Mouse (Mus musculus) midbrain, embryonic 12.5 days (tissue): ENCODE data around the gene Dgkg. TPM values are rescaled to one million over a fixed set of nuclear protein-coding genes. Genes with fewer than 3 reads are reported as not detected.

ENCODE experiments used
- ATAC-seq: fragments of 200-750 bp; cut with Nextera tagmentation; 2 replicates; pipeline ENCODE4 v1.8.0; 2017; ENCODE audit warnings: low read depth, moderate TSS enrichment, moderate library complexity; ENCODE audit not compliant: low FRiP score
- H3K27ac ChIP-seq: fragments of 300-500 bp; sonication (generic); replicated peaks from 2 replicates; pipeline ENCODE4 v1.5.1; 2016; ENCODE audit warnings: mild to moderate bottlenecking
- H3K27me3 ChIP-seq: fragments of 300-500 bp; sonication (generic); 2 replicates; pipeline ENCODE4 v1.6.1; 2016; ENCODE audit warnings: mild to moderate bottlenecking
- H3K36me3 ChIP-seq: fragments of 300-500 bp; sonication (generic); 2 replicates; pipeline ENCODE4 v1.6.1; 2016
- H3K4me1 ChIP-seq: fragments of 300-500 bp; sonication (generic); 2 replicates; pipeline ENCODE4 v1.6.1; 2016
- H3K4me2 ChIP-seq: fragments of 300-500 bp; sonication (generic); replicated peaks from 2 replicates; pipeline ENCODE4 v1.6.1; 2016; ENCODE audit warnings: mild to moderate bottlenecking, moderate library complexity
- H3K4me3 ChIP-seq: fragments of 300-500 bp; sonication (generic); 2 replicates; pipeline ENCODE4 v1.5.1; 2016; ENCODE audit warnings: mild to moderate bottlenecking
- H3K9ac ChIP-seq: fragments of 300-500 bp; sonication (generic); replicated peaks from 2 replicates; pipeline ENCODE4 v1.6.1; 2016; ENCODE audit warnings: mild to moderate bottlenecking, moderate library complexity
- H3K9me3 ChIP-seq: fragments of 300-500 bp; sonication (generic); 2 replicates; pipeline ENCODE4 v1.6.1; 2016; ENCODE audit warnings: mild to moderate bottlenecking
- WGBS: fragments of 180-500 bp; shearing (Covaris S2); methylation state at CpG from one replicate; pipeline ENCODE4 v1.1.7; 2016; 5-methylcytosine and 5-hydroxymethylcytosine counted together
- polyA plus RNA-seq: library from polyadenylated mRNA; unstranded; fragments of >200 nt; fragmentation: Nextera tagmentation; extraction: Ambion mirVana; gene quantifications from 2 replicates; pipeline ENCODE4 v1.2.1, GENCODE M21; 2016

Dgkg gene
- polyA plus RNA-seq, 1 experiment from 2014 or later: 0.17 TPM

DNA sequence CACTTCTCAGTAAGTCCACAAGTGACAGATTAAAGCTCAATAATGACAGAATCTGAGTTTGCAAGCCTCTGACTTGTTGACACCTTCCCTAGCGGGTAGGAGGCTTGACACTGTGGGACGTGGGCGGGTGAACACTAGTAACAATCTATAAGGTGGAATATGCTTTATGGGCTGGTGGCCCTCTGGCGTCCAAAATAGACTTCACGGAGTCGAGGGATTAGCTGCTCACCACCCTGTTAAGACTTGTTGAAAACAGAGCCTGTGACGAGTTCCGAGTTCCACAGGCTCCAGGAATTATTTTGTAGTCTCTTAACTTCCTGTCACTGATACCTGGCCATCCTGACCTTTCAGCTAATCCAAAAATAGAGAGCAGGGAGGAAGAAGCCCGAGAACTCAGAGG lies 104.7 kb downstream of the Dgkg start:
- Histone ChIP-seq H3K4me3 (no peak overlapping the region), H3K27ac (no peak overlapping the region), H3K4me2 (no peak overlapping the region), H3K9me3 (no peaks in the 10 kb centered on the region), H3K4me1 (peaks cover 8% of the 10 kb centered on the region), H3K27me3 (peaks cover 57% of the 10 kb centered on the region), H3K36me3 (no peaks in the 10 kb centered on the region), H3K9ac (no peak overlapping the region)
- ATAC-seq: no peak
- WGBS: 63% methylated on average over 9 of the region's 9 CpGs

DNA sequence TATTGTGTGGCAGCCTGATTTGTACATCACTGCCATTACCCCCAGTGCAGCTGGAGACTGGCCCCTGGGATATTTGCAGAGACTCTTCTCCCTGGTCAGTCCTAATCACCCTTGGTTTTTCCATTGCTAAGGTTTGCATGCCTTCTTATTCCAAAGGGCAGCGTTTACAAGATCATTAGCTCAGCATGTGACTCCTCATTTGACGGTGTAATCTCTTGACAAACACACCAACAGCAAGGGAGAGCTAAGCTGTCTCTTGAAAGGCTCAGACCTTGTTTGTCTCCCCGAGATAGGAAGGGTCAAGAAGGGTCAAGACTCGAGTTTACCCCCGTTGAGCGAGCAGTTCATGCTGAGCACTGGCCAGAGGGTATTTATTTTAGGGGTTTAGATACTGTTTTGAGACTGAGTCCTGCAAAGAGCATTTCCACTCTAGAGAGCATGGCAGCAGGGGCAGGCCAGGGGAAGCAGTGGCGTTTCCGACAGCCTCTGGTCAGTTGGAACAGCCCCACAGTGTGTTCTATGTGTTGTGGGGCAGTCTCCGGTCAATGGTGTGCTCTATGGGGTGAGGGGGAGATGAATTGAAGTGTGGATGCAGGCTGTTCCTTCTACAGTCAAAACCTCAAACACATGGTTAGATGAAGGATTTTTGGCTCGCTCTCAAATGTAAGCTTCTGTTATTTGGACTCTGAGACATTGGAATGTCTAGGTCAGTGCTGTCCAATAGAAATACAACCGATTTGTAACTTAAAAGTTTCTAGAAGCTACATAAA lies 105.6 kb downstream of the Dgkg start:
- Histone ChIP-seq H3K4me2 (no peak overlapping the region), H3K36me3 (no peaks in the 10 kb centered on the region), H3K27ac (no peak overlapping the region), H3K9ac (no peak overlapping the region), H3K4me1 (peaks cover 8% of the 10 kb centered on the region), H3K9me3 (no peaks in the 10 kb centered on the region), H3K27me3 (peaks cover 63% of the 10 kb centered on the region), H3K4me3 (no peak overlapping the region)
- ATAC-seq: no peak
- WGBS: 14% methylated on average over 11 of the region's 11 CpGs

DNA sequence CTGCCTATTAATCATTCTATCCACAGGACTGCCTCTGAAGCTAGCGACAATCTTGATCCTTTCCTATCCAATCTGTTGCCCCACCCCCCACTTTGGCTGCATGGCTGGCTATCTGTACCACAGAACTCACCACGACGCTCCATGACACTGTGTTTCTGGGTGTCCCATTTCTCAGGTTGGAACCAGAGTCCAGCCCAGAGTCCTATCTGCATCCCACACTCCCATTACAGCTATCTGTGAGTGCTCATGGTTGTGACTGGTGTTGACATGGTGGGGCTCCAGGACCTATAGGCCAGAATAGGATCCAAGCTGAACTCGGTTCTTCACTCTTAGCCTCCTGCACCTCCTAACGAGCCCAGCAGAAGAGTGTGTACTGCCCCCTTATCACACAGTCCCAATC lies 107.7 kb downstream of the Dgkg start:
- H3K4me2 ChIP-seq: no peak overlapping the region
- no peaks in the 10 kb centered on the region for H3K9me3 ChIP-seq
- 82% methylated on average over 5 of the region's 5 CpGs for WGBS
- H3K27ac ChIP-seq: no peak overlapping the region
- H3K27me3 ChIP-seq: peaks cover 58% of the 10 kb centered on the region
- peaks cover 17% of the 10 kb centered on the region for H3K4me1 ChIP-seq
- H3K36me3 ChIP-seq: no peaks in the 10 kb centered on the region
- ATAC-seq: no peak
- no peak overlapping the region for H3K9ac ChIP-seq
- no peak overlapping the region for H3K4me3 ChIP-seq

- peak; percentile 87 for ATAC-seq
- Histone ChIP-seq H3K27ac (no peak overlapping the region), H3K27me3 (peaks cover 49% of the 10 kb centered on the region), H3K4me1 (peaks cover 17% of the 10 kb centered on the region), H3K4me2 (peak overlapping the region; percentile 66), H3K9me3 (no peaks in the 10 kb centered on the region), H3K9ac (peak overlapping the region; percentile 53), H3K36me3 (no peaks in the 10 kb centered on the region), H3K4me3 (peak overlapping the region; percentile 43)
- WGBS: 8% methylated on average over 26 of the region's 26 CpGs
Observed at GRCm38 (mm10) chr16:22548167-22549080, 108.6 kb downstream of the Dgkg start.

DNA sequence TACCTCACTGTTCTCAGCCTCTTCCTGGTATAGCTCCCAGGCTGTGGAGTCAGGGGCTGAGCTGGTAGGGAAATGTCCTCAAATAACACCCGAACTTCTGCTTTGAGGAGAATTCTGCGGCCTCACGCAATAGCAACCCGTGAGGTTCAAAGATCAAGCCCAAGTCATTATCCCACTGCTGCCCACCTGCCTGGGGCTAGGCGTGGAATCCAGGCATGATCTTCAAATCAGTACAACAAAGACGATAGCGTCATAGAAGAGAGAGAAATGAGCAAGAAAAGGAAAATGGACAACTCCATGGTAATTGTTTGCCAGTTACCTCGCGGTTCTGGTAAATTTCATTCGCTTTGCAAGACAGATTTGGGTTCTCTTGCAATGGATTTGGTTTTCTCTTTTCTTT lies 109.3 kb downstream of the Dgkg start:
- peaks cover 17% of the 10 kb centered on the region for H3K4me1 ChIP-seq
- no peaks in the 10 kb centered on the region for H3K36me3 ChIP-seq
- ATAC-seq: no peak
- no peak overlapping the region for H3K4me3 ChIP-seq
- peaks cover 45% of the 10 kb centered on the region for H3K27me3 ChIP-seq
- WGBS: 60% methylated on average over 10 of the region's 10 CpGs
- peak overlapping the region; percentile 66 for H3K4me2 ChIP-seq
- no peak overlapping the region for H3K9ac ChIP-seq
- H3K9me3 ChIP-seq: no peaks in the 10 kb centered on the region
- no peak overlapping the region for H3K27ac ChIP-seq

DNA sequence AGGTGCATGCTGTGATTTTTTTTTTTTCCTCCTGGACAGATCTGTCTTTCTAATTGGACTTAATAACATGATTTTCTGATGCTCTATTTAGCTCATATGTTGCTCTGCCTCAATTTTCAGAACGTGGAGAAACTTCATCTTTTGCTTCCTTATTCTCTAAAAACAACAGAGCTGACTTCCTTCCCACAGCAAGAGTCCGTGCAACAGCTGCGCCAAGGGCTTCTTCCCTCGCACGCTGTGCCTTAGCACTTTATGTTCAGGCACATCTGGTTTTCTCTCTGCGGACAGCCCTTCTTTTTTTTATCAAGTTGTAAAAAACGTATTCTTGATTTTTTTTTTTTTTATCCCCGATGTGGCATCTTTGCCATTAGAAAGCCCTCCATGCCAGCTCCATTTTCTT lies 111.2 kb downstream of the Dgkg start:
- 72% methylated on average over 8 of the region's 8 CpGs for WGBS
- Histone ChIP-seq H3K4me2 (no peak overlapping the region), H3K27me3 (peaks cover 31% of the 10 kb centered on the region), H3K4me3 (no peak overlapping the region), H3K9me3 (no peaks in the 10 kb centered on the region), H3K36me3 (no peaks in the 10 kb centered on the region), H3K9ac (no peak overlapping the region), H3K4me1 (peaks cover 17% of the 10 kb centered on the region), H3K27ac (no peak overlapping the region)
- ATAC-seq: no peak

DNA sequence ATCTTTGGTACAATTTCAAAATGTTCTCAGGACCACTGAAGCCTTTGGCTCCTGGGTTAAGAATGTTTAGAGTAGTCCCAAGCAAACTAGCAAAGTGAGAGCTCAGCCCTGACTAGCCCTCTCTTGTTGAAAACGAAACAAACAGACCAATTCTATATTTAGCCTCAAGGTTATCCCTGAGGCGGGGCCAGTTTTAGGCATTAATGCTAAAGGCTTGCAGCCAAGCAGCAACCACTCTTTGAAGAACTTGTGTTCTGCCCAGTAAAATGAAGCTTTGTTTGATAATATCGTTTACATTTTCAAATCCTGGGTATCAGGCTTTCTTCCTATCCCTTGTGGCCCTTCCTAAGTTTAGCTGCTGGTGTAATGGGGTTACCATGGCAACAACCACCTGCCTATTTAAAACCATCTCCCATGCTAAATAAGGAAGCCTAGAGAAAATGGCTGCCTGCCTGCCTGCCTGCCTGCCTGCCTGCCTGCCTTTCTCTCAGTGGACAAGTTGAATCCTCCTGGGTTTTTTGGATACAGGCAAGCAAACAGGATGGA lies 111.9 kb downstream of the Dgkg start:
- H3K27ac ChIP-seq: no peak overlapping the region
- H3K4me1 ChIP-seq: peaks cover 17% of the 10 kb centered on the region
- H3K4me2 ChIP-seq: no peak overlapping the region
- peaks cover 24% of the 10 kb centered on the region for H3K27me3 ChIP-seq
- ATAC-seq: no peak
- 38% methylated on average over 3 of the region's 3 CpGs for WGBS
- H3K4me3 ChIP-seq: no peak overlapping the region
- no peaks in the 10 kb centered on the region for H3K36me3 ChIP-seq
- H3K9me3 ChIP-seq: no peaks in the 10 kb centered on the region
- H3K9ac ChIP-seq: no peak overlapping the region

DNA sequence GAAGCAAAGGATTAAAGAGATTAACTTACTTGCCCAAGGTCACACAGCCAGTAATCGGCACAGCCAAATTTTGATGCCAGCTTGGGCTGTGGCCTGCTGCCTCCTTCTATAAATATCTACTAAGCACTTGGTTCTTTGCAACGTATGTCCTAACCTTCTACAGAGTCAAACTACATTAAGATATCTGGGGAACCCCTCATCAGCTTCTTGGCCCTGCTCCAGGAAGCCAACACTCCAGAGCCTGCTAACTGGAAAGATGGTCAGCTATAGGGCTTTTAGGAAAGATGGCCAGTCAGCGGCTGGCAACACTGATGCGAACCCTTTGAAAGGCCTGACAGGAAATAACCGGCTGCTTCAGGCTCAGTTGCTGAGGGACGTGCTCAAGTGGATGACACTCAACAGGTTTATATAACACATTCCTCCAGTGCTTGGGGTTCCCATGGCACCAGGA lies 114.3 kb downstream of the Dgkg start:
- ATAC-seq: no peak
- Histone ChIP-seq H3K9me3 (no peaks in the 10 kb centered on the region), H3K27ac (no peak overlapping the region), H3K4me1 (peaks cover 10% of the 10 kb centered on the region), H3K27me3 (peaks cover 9% of the 10 kb centered on the region), H3K36me3 (no peaks in the 10 kb centered on the region), H3K4me2 (no peak overlapping the region), H3K4me3 (no peak overlapping the region), H3K9ac (no peak overlapping the region)
- WGBS: 79% methylated on average over 6 of the region's 6 CpGs

- no peak overlapping the region for H3K9ac ChIP-seq
- 73% methylated on average over 6 of the region's 6 CpGs for WGBS
- no peaks in the 10 kb centered on the region for H3K4me1 ChIP-seq
- no peaks in the 10 kb centered on the region for H3K27me3 ChIP-seq
- H3K36me3 ChIP-seq: no peaks in the 10 kb centered on the region
- H3K9me3 ChIP-seq: no peaks in the 10 kb centered on the region
- no peak for ATAC-seq
- no peak overlapping the region for H3K4me3 ChIP-seq
- H3K27ac ChIP-seq: no peak overlapping the region
- no peak overlapping the region for H3K4me2 ChIP-seq
Observed at GRCm38 (mm10) chr16:22539275-22539674, 117.7 kb downstream of the Dgkg start.

- no peak for ATAC-seq
- no peaks in the 10 kb centered on the region for H3K36me3 ChIP-seq
- H3K9me3 ChIP-seq: no peaks in the 10 kb centered on the region
- H3K4me1 ChIP-seq: no peaks in the 10 kb centered on the region
- peaks cover 4% of the 10 kb centered on the region; the same call in 1 of the 2 replicates for H3K27me3 ChIP-seq
- WGBS: 82% methylated on average over 8 of the region's 8 CpGs
- no peak overlapping the region for H3K4me2 ChIP-seq
- no peak overlapping the region for H3K27ac ChIP-seq
- no peak overlapping the region for H3K9ac ChIP-seq
- no peak overlapping the region for H3K4me3 ChIP-seq
Observed at GRCm38 (mm10) chr16:22536581-22537160, 120.3 kb downstream of the Dgkg start.

DNA sequence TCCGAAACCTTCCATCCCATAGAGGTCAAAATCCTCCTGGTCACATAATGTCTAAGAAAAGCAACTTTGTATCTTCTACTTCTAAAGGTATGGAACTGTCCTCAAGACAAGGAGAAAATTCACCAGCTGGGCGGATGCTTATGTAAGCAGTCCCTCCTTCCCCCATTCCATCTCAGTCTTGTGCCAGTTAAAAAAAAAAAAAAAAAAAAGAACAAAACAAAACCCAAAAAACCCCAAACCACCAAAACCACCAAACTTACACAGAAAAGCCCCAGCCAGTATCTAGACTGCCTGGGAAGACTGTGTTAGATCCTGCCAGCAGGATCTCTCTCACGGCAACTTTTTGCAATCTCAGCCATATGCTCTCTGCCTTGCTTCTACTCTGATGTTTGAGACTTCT lies 123.9 kb downstream of the Dgkg start:
- Histone ChIP-seq H3K4me2 (no peak overlapping the region), H3K4me1 (no peaks in the 10 kb centered on the region), H3K36me3 (no peaks in the 10 kb centered on the region), H3K4me3 (no peak overlapping the region), H3K27ac (no peak overlapping the region), H3K27me3 (peaks cover 5% of the 10 kb centered on the region; the same call in 1 of the 2 replicates), H3K9me3 (no peaks in the 10 kb centered on the region), H3K9ac (no peak overlapping the region)
- ATAC-seq: no peak
- WGBS: 85% methylated on average over 3 of the region's 3 CpGs
